Mouse (Mus musculus) kidney, adult 10 weeks (tissue): ENCODE results near the gene Plekha4. TPM values are rescaled to one million over a fixed set of nuclear protein-coding genes. Genes with fewer than 3 reads are reported as not detected.

Experiments
- polyA plus RNA-seq: library from polyadenylated mRNA; stranded (reverse); fragments of 350-450 nt; fragmentation: Illumina TruSeq; extraction: RNeasy Lipid Tissue Mini Kit (QIAGEN cat#74804); gene quantifications from one replicate; pipeline ENCODE4 v1.2.3, GENCODE M21; 2014; ENCODE audit warnings: low read depth, low replicate concordance

The Plekha4 gene
- not detected for polyA plus RNA-seq

DNA sequence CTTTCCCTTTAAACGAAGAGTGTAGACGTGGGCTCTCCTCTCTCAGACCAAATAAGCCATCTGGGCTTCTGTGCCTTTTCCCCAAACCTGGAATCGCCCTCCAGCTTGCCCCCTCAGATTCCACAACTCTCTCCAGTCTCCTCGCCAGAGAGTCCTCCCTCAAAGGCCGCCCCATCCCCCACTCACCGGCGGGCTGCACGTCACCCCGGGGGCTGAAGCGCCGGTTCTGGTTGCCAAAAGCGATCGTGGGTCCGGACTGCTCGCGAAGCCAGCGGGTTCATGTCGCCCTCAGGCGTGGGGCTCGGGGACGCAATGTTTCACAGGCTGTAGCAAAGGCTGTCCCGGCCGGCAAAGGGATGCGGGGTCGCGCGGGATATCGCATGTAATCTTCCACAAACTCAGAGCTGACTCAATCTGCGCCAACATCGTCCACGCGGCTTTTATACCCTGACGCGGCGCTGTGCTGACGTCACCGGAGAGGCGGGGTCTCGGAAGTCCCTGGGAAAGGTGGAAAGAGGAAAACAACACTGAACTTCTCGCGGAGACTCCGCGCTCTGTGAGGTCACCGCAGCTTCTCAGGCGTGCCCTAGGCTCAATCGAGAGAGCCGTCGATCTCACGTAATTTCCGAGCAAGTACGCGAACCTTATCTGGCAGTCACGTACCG, at the start of gene Plekha4, which contains the start of gene Ppp1r15a:
Gene Plekha4, plus strand, starts transcription at position 522 of the 665 bp plus-strand sequence.
Gene Ppp1r15a, minus strand, starts transcription at position 460 of the 665 bp plus-strand sequence.

DNA sequence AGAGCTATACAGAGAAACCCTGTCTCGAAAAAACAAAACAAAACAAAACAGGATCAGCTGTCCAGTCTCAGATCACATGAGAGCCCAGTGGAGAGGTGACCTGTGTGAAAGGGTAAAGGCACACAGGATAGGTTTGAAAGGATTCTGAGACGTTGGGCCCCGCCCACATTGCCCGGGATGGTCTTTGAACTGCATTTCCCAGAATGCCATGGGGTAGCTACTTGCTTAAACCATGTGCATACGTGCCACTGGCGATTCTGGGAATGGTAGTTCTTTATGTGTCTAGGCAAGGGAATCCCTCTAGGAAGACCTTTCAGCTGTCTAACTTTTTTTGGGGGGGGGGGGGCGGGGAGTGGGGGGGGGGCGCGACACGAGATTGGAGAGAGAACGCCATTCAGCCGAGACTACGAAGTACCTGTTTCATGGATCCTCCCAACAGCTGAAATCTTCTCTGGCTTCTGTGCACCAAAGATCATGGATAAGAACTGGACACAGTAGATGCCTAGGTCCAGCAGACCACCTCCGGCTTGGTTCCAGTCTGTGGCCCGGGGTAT, 44.7 kb upstream of the Plekha4 start, which contains the start of gene Tulp2:
Gene Tulp2, plus strand, starts transcription at position 504 of the 554 bp plus-strand sequence.

DNA sequence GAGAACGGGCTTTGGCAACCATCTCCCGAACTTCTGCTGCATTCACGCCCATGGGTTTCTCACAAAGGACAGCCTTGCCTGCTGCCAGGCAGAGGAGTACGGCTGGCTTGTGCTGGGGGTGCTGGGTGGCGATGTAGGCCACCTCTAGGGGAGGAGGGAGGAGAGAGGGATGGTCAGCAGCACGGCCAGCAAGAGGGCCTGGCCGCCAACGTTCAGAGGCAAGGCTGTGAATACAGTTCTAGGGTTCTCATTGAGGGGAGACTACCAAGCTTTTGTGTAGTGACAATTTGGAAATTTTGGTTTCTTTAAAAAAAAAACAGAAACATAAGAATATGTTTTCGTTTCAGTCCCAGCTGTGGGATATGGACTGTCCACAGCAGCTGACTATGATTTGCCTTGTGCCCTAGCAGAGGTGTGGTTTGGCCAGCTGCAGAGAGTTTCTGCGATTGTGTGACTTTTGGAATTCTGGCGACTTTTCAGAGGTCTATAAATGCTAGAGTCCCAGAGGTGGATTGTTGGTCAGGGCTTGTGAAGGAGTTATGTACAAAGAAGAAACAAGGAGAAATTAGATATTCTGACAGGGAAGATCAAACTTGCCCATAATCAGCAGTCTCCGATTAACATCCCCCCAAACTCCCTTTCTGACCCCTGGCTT, 39.2 kb upstream of the Plekha4 start, which contains the start of gene Gm45808:
Gene Gm45808, minus strand, starts transcription at position 51 of the 655 bp plus-strand sequence.

DNA sequence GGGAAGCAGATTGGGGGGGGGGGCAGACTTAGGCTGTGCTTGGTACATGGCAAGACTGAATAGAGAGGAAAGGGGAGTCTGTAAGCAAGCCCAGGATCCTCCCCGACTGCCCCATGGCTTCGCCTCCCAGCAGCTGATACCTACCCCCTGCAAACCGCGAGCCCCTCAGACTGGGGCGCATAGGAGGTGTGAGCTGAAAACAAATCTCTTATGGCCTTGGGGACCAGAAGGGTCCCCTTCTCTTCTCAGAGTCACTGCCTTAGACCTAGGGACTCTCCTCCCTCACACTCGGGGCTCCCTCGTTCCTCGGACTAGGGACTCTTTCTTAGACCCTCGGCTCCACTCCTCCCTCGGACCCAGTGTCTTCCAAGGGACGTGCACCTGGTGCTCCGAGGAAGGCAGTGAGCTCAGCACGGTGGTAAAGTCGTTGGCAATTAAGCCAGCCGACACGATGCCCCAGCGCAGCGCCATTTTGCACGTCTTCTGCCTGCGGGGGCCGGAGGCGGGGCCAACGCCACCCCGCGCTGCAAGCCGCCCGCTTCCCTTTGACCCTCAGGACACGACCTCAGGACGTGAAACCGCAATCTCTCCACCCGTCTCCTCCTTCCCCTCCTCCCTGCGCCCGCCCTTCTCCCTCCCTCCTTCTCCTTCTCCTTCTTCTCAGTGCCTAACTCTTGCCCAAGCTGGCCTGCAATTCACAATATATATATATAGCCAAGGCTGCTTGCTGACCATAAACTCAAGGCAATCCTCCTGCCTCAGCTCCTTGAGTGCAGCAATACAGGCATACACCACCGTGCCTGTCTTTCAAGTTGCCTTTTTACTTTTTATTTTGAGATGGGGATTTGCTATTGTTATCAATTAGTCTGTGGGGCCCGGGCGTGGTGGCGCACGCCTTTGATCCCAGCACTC, 37.6 kb upstream of the Plekha4 start, which contains the start of gene Dhdh:
Gene Dhdh, minus strand, starts transcription at position 513 of the 912 bp plus-strand sequence.

DNA sequence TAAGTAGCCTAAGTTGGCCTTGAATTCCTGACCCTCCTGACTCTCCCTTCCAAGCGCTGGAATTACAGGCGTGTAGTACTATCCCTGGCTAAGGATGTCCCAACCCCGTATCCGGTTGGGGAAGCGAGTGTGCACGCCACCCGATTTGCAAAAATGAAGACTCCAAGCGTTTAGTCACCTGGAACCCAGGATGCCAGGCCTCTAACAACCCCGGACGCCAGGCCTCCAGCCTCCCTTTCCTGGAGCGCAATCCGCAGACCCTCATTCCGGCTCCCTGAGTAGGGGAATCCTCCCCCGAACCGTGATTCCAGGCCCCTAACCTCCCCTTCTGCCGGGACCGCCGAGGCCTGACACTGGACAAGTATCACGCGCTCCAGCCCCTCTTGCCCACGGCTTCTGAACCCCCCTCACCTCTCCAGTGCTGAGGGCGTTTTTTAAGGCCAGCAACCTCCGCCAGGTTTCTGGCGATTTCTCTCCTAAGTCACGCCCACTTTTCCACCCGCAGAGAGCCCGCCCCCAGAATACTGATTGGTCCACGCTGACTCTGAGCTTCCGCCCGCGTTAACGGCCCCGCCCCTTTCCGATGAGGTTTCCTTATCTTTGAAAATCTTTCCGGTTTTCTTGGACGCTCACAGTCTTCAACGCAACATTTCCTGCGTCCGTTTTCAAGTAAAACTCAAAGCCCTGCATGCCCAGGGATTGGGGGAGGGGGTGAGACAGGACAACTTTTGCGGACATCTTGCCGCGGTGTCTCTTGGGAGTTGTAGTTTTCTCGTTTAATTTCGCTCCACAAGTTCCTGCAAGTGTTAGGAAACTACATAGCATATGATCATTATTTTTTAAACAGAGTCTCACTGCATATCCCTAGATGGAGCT, 16.0 kb upstream of the Plekha4 start, which contains the start of gene Nucb1:
Gene Nucb1, minus strand, starts transcription at position 495 of the 876 bp plus-strand sequence.

DNA sequence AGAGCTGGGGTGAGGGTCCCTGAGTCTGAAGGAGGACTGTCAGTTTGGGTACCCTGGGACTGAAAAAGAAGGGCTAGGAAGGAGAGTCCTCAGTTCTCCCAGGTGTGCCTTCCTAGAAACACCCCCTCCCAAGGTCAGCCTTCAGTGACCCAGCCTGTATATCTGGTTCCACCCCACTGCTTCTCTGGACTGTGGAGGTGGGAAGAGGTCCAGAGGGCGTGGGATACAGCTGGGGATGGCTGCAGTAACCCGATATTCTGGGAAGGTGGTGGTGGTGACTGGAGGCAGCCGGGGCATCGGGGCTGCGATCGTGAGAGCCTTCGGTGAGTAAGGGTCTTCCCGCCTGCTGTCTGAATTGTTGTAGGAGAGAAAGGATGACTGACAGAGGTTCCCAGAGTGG, 28.6 kb downstream of the Plekha4 start, which contains the start of gene Hsd17b14:
Gene Hsd17b14, plus strand, starts transcription at position 150 of the 400 bp plus-strand sequence.

DNA sequence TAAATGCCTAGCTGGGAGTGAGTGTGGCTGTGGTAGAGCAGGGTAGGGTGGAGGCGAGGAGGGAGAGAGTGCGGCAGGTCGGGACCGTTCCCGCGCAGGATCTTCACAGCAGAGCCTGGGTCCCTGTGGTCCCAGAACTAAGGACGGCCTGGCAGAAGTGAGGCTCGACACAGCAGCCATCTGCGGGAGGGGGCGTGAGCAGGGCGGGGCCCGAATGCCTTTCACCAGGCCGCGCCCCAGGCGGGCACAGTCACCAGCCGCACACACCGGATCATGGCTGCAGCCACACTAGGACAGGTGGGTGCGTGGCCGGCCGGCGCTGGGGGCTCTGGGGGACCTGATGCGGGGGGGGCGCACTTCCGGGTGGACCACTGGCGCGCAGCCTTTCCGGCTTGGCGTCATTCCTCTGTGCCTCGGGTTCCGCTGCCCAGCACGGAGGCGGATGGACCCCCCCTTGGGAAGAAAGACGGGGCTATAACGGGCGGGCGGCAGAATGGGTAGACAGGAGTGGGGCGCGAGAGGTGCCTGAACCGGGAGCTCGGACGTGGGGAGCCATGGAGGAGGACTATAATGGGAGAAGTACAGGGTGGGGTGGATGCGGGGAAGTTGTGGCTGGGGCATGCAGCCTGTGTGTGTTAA, 44.1 kb downstream of the Plekha4 start, which contains the start of gene Bcat2:
Gene Bcat2, plus strand, starts transcription at position 51 of the 639 bp plus-strand sequence.

Other genes starting within 250 kb of the Plekha4 start
- not detected for gene Slc6a21, start 248.8 kb upstream of the Plekha4 start, polyA plus RNA-seq
- 0.24 TPM for gene Trpm4, start 192.6 kb upstream of the Plekha4 start, polyA plus RNA-seq
- not detected for gene Hrc, start 191.0 kb upstream of the Plekha4 start, polyA plus RNA-seq
- gene Ppfia3, start 159.3 kb upstream of the Plekha4 start, polyA plus RNA-seq: not detected
- not detected for gene Lin7b, start 155.7 kb upstream of the Plekha4 start, polyA plus RNA-seq
- gene Snrnp70, start 130.6 kb upstream of the Plekha4 start, polyA plus RNA-seq: 40.0 TPM
- gene Kcna7, start 120.7 kb upstream of the Plekha4 start, polyA plus RNA-seq: not detected
- gene Ntf5, start 112.6 kb upstream of the Plekha4 start, polyA plus RNA-seq: 0.53 TPM
- gene Lhb, start 105.5 kb upstream of the Plekha4 start, polyA plus RNA-seq: not detected
- 5.7 TPM for gene Gys1, start 91.5 kb upstream of the Plekha4 start, polyA plus RNA-seq
- gene Ruvbl2, start 88.2 kb upstream of the Plekha4 start, polyA plus RNA-seq: 0.36 TPM
- 9.1 TPM for gene Ftl1, start 66.4 kb upstream of the Plekha4 start, polyA plus RNA-seq
- gene Bax, start 59.4 kb upstream of the Plekha4 start, polyA plus RNA-seq: 0.65 TPM
- not detected for gene Tulp2, start 44.5 kb upstream of the Plekha4 start, polyA plus RNA-seq
- gene Gm45808, start 39.5 kb upstream of the Plekha4 start, polyA plus RNA-seq: not detected
- gene Dhdh, start 37.5 kb upstream of the Plekha4 start, polyA plus RNA-seq: 13.6 TPM
- gene Nucb1, start 15.9 kb upstream of the Plekha4 start, polyA plus RNA-seq: 44.8 TPM
- 0.97 TPM for gene Ppp1r15a, start 62 bp upstream of the Plekha4 start, polyA plus RNA-seq
- 5.9 TPM for gene Hsd17b14, start 28.6 kb downstream of the Plekha4 start, polyA plus RNA-seq
- gene Bcat2, start 43.8 kb downstream of the Plekha4 start, polyA plus RNA-seq: 3.6 TPM
- not detected for gene Fgf21, start 89.2 kb downstream of the Plekha4 start, polyA plus RNA-seq
- 0.16 TPM for gene Fut1, start 91.0 kb downstream of the Plekha4 start, polyA plus RNA-seq
- not detected for gene Izumo1, start 95.5 kb downstream of the Plekha4 start, polyA plus RNA-seq
- gene Rasip1, start 101.2 kb downstream of the Plekha4 start, polyA plus RNA-seq: not detected
- gene Mamstr, start 113.6 kb downstream of the Plekha4 start, polyA plus RNA-seq: not detected
- not detected for gene Fut2, start 140.1 kb downstream of the Plekha4 start, polyA plus RNA-seq
- not detected for gene Ntn5, start 157.7 kb downstream of the Plekha4 start, polyA plus RNA-seq
- gene Sec1, start 168.1 kb downstream of the Plekha4 start, polyA plus RNA-seq: not detected
- gene Car11, start 173.5 kb downstream of the Plekha4 start, polyA plus RNA-seq: not detected
- gene Dbp, start 178.8 kb downstream of the Plekha4 start, polyA plus RNA-seq: 1.5 TPM
- gene Rpl18, start 189.1 kb downstream of the Plekha4 start, polyA plus RNA-seq: 0.65 TPM
- 0.32 TPM for gene Sphk2, start 191.7 kb downstream of the Plekha4 start, polyA plus RNA-seq
- gene Fam83e, start 194.9 kb downstream of the Plekha4 start, polyA plus RNA-seq: not detected
- gene Spaca4, start 199.5 kb downstream of the Plekha4 start, polyA plus RNA-seq: not detected